Mouse (Mus musculus): Measurements from ENCODE around the gene 1600002K03Rik.
"Not testable (repeated sequence)": the region's sequence is repeated elsewhere in the genome, so short reads cannot be mapped to it uniquely, and the experiment has no call there.

Gene 1600002K03Rik

GRCm38 (mm10) chr10:80154384-80154783 lies 18.4 kb upstream of the 1600002K03Rik start:
- DNase-seq, result no peak

DNA sequence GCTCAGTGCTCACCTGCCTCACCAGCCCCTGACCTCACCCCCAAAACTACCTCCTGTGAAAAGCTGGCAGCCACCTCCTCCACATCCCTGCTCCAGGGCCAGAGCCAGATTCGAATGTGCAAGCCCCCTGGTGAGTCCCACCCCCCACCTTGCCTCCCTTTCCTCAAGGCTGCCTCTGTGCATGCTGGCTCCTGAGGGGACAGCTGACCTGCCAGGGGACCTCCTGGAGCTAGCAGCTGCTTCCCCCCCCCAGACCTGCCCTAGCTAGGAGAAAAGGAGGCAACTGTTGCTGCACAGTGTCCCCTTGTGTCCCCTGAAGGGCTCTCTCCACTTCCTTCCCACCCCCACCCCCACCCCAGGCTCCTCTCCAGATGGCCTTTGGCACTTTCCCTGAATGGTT lies 17.5 kb upstream of the 1600002K03Rik start:
- DNase-seq, result no peak

GRCm38 (mm10) chr10:80156002-80156751 lies 16.6 kb upstream of the 1600002K03Rik start:
- DNase-seq, result no peak

GRCm38 (mm10) chr10:80156752-80157053 lies 16.0 kb upstream of the 1600002K03Rik start:
- DNase-seq, result peak; percentile 63 to 84

DNA sequence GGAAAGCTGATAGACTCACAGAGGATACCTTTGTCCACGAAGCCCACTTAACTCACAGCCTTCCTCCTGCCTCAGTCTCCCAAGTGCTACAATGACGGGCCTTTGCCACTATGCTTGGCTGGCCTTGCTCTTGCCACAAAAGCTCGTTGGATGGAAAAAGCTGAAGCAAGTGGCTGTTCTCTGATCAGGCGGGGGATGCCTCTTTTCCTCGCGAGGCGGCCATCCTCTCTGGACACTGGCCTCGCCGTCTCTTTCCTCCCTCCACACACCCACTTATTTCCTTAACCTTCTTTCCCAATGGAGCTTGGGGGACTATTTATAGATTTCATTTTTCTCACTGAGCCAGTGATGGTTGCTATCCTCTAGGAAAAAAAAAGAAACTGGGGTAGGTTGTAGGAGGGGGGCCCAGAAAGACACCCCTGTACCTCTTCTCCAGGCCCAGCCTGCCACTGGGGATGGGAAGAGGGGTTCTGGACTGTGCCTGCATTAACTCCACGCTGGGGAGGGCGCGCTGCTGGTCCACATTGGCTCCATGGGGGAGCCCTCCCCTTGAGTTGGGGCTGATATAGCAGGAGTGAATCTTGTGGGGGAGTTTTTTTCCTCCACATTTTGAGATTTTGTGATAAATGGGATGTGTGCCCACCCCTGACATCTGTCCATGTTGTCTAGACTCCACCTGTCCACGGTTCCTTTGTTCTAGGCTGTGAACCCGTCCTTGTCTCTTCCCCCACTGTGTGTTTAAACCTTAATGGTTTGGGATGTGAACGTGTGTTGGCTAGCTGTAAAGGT lies 15.4 kb upstream of the 1600002K03Rik start:
- DNase-seq, result no peak

GRCm38 (mm10) chr10:80158307-80158986 lies 14.3 kb upstream of the 1600002K03Rik start:
- peak; percentile 75 to 90 for DNase-seq

GRCm38 (mm10) chr10:80159021-80159560 lies 13.7 kb upstream of the 1600002K03Rik start:
- peak; percentile 74 to 87 for DNase-seq

- peak; percentile 98 to 99 for DNase-seq
Observed at GRCm38 (mm10) chr10:80159561-80160454, 12.9 kb upstream of the 1600002K03Rik start.

DNA sequence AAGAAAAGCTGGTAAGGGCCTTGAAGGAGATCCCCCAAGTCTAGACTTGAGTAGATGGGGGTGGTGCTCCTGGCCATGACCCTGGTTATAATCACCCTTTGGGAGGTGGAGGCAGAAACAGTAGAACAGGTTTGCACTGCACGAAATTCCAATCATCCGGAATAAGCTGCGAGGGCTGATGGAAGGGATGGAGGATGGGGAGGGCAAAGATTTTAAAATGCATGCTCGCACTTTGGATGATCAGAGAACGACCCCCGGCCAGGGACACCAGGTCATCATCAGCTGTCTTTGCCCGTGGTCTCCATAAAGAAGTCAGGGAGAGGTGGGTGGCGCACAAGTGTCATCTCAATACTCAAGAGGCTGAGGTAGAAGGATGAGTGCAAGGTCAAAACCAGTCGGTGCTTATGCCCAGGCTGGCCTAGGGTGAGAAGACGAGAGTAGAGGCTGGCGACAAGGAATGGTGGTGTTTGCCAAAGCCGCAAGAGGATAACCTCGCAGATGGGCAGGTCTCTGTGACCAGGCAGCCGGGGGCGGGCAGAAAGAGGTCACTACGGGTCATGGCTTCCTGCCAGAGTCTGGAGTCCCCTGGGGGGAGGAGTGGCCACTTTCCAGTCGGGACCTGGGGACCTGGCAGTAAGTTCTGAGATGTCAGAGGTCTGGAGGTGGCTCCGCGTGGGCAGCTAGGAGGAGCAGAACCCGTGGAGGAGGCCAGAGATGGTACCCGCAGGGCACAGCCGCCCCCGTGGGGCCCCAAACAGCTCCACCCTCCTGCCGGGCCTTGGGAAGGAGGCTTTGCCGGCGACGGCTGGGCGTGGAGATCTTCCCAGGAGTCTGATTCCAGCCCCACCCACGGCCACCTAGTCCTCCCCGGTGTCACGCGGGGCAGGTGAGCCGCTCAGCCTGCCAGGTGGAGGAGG lies 12.0 kb upstream of the 1600002K03Rik start:
- peak; percentile 96 to 98 for DNase-seq

DNA sequence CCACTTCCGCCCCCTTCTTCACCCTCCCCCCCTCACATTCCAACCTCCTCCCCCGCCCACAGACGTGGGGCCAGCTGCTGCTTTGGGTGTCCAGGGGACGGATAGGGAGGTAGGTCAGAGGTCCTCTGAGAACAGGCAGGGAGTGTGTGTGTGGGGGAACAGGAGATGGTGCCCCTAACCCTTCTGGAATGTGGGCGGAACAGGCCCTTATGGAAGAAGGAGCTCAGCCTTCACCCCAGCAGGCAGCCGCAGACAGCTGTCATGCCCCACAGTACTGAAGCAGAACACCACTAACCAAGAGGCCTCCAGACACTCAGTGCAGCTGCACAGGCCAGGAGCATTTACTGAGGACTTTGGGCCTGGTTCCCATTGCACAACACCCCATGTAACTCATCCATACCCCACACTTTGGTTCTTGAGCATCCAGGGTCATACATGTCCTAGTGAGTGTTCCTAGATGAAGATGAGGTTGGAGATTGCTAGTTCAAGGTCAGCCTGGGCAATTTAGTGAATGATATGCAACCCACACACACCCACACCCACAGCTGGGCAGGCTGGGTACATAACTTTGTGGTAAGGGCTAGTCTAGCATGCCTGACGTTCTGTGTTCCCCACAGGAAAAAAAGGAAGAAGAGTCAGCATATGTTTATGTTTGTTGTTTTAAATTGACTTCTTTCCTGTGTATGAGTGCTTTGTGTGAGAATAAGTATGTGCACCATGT lies 11.1 kb upstream of the 1600002K03Rik start:
- DNase-seq, result peak; percentile 54 to 81

DNA sequence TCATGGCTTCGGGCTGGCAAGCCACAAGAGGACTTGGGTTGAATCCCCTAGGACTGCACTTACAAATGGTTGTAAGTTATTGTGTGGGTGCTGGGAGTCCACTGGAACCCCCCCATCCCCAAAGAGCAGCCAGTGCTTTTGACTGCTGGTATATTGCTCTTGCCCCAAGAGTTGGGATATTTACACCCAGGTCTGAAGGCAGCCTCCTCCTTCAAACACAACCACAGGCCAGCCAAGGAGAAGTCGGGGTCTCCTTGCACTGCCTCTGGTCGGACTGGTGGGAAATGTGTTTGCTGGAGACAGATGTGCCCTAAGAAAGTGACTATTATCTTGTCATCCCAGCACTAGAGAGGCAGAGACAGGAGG lies 10.5 kb upstream of the 1600002K03Rik start:
- peak in 1 of 2 experiments; percentile 30 for DNase-seq

DNA sequence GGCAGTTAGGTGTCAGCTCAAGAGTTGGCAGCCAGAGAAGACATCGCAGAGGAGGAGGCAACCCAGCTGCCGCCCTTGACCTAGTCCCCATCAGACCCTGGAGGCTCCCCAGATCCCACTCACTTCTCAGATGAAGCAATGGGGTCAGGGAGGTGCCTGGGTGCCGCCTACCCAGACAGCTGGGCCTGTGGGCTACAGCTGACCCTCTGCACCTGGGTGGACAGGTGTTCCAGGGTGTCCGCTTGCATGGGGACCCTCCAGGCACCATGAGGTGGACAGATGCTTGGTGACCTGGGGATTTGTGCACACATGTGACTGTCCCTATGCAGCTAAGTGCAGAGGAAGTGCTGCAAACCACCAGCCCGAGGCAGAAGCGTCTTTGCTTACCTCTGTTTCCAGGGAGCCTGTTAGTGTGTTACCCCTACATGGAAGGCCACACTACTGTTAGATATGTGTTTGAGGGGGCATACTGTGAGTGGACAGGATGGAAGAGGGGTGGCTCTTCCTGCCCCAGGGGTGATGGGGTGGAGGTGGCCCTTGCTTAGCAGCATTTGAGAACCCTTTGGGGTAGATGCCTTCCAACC lies 9.9 kb upstream of the 1600002K03Rik start:
- peak in 1 of 2 experiments; percentile 42 for DNase-seq

GRCm38 (mm10) chr10:80163721-80164120 lies 9.0 kb upstream of the 1600002K03Rik start:
- peak in 1 of 2 experiments; percentile 58 for DNase-seq

DNA sequence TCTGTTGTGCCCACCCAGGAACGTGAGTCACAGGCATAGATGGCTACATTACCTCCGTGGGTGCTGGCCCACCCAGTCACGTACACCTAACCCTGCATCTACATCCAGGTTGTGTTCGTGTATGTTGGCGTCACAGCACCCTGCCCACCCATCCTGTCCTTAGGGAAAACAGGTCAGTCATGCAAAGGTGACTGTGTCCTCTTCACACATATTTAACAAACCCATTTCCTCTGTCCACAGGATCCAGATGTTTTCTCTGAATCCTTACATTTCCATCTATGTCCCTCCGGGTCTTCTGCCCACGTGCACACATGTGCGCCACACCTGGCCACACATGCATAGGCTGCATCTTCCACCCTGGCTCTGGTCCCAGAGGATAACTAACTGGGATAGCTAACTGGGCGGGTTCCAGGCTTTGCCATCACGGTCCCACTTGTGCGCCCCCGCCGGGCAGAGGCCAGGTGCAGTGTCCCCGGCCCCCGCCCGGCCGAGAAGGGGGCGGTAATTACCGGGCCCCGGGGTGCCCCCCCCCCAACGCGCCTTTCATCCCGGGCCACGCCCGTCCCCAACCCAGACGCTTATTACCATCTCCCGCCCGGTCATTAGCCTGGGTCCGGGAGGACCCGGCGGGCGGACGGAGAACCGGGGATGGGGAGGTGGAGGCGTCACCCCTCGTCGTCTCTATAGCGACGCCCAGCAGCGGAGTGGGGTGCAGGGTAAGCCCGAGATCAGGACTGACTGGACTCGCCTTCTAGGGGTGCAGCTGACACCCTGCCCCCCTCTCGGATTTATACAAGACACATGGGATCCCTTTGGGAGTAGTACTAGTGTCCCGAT lies 8.4 kb upstream of the 1600002K03Rik start:
- peak; percentile 41 to 74 for DNase-seq

- DNase-seq, result peak; percentile 97 to 99
Observed at GRCm38 (mm10) chr10:80164998-80165344, 7.8 kb upstream of the 1600002K03Rik start.

GRCm38 (mm10) chr10:80165392-80166128 lies 7.2 kb upstream of the 1600002K03Rik start, which contains the start of gene Cirbp:
Gene Cirbp (plus strand): TSS chr10:80165985.
- peak; percentile 54 to 84 for DNase-seq

DNA sequence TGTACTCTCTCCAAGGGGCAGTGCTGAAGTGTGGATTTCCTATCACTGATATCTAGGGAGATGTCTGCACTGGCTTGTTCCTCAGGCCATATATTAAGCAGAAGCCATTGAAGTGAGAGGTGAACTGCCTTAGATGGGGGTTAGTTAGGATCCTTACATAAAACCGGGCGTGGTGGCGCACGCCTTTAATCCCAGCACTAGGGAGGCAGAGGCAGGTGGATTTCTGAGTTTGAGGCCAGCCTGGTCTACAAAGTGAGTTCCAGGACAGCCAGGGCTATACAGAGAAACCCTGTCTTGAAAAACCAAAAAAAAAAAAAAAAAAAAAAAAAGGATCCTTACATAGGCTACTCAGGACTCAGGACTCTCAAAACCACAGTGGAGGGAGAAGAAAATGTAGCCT lies 6.6 kb upstream of the 1600002K03Rik start:
- DNase-seq, result not testable (repeated sequence)

DNA sequence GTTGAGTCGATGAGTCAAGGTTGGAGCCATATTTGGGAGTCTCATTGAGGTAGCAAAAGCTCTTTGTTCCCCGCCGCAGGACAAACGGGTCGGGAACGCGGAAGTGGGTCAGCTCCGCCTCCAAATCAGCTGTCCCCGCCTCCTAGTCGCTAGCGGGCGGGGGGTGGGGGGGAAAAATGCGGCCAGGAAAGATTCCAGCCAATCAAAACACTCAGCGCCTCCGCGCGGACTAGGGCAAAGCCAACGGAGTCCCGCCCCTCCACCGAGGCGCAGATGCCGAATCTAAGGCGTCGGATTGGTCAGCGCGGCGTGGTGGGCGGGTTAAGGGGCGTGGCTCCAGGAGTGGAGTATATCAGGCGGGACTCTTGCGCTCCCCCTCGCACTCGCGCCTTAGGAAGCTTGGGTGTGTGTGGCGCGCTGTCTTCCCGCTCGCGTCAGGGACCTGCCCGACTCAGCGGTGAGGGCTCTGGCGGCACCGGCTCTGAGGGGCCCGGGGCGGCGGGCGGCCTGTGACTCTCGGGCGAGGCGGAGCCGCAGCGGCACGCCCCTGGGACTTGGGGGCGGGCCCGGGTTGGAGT lies 5.2 kb upstream of the 1600002K03Rik start:
- peak; percentile 99 for DNase-seq
